Mouse (Mus musculus): ENCODE results near the gene Rrp9. TPM values are rescaled to one million over a fixed set of nuclear protein-coding genes. Genes with fewer than 3 reads are reported as not detected.

Rrp9 gene
- 33.9 and 36.8 TPM in 2 replicates for polyA plus RNA-seq (2012; rRNA removed)

DNA sequence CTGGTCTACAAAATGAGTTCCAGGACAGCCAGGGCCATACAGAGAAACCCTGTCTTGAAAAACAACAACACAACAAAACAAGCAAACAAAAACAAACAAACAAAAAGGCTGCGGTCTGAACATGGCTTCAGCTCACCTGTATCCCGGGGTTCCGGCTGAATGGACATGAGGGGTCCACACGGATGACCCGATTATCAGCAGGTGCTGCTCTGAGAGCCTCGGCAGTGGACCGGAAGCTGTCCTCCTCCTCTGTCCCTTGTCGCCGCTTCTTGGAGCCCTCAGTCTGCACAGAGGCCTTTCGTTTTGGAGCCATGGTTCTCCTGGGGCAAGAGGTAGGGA, at the start of gene Rrp9:
Gene Rrp9 (plus strand): TSS at position 301 of the 339 bp plus-strand sequence.
- no peak for TF ChIP-seq CTCF (IDR thresholded peaks at IDR 0.05; ENCODE audit: extremely low read depth, insufficient read depth, insufficient read length, insufficient replicate concordance)
- TF ChIP-seq POLR2A (IDR thresholded peaks at IDR 0.05; ENCODE audit: low read depth, low read length): no peak
- peaks cover 3% of the 10 kb centered on the region; the same call in 1 of the 2 replicates for H3K36me3 ChIP-seq (ENCODE audit: control insufficient read depth, insufficient read depth, low read length)
- DNase-seq (ENCODE audit: low read depth in 1 of 2, low spot score in 2 of 2): peak in 1 of 2 experiments; percentile 20
- peak within 1 kb of the TSS; percentile 64 for H3K4me3 ChIP-seq (ENCODE audit: extremely low read depth, insufficient read depth, insufficient read length)
- no peaks in the 10 kb centered on the region for H3K27me3 ChIP-seq (ENCODE audit: control insufficient read depth, insufficient read depth, low read length)
- peak within 1 kb of the TSS; percentile 76 for H3K27ac ChIP-seq (ENCODE audit: insufficient read depth, low read length)
- WGBS: 29% methylated on average over 10 of the region's 10 CpGs
- H3K4me1 ChIP-seq (ENCODE audit: control insufficient read depth, insufficient read depth, insufficient read length): peaks cover 15% of the 10 kb centered on the region; the same call in 1 of the 2 replicates

- Histone ChIP-seq H3K27ac (ENCODE audit: insufficient read depth, low read length) (peak overlapping the region; percentile 69), H3K4me1 (ENCODE audit: control insufficient read depth, insufficient read depth, insufficient read length) (no peaks in the 10 kb centered on the region; the same call in 1 of the 2 replicates), H3K4me3 (ENCODE audit: extremely low read depth, insufficient read depth, insufficient read length) (peak overlapping the region; percentile 65), H3K36me3 (ENCODE audit: control insufficient read depth, insufficient read depth, low read length) (peaks cover 25% of the 10 kb centered on the region), H3K27me3 (ENCODE audit: control insufficient read depth, insufficient read depth, low read length) (no peaks in the 10 kb centered on the region)
- TF ChIP-seq POLR2A (IDR thresholded peaks at IDR 0.05; ENCODE audit: low read depth, low read length): no peak
- TF ChIP-seq CTCF (IDR thresholded peaks at IDR 0.05; ENCODE audit: extremely low read depth, insufficient read depth, insufficient read length, insufficient replicate concordance): no peak
- no peak for DNase-seq (ENCODE audit: low read depth in 1 of 2, low spot score in 2 of 2)
- WGBS: 11% methylated on average over 11 of the region's 11 CpGs
Measured at GRCm38 (mm10) chr9:106428719-106429220, 47.0 kb upstream of the Rrp9 start.

DNA sequence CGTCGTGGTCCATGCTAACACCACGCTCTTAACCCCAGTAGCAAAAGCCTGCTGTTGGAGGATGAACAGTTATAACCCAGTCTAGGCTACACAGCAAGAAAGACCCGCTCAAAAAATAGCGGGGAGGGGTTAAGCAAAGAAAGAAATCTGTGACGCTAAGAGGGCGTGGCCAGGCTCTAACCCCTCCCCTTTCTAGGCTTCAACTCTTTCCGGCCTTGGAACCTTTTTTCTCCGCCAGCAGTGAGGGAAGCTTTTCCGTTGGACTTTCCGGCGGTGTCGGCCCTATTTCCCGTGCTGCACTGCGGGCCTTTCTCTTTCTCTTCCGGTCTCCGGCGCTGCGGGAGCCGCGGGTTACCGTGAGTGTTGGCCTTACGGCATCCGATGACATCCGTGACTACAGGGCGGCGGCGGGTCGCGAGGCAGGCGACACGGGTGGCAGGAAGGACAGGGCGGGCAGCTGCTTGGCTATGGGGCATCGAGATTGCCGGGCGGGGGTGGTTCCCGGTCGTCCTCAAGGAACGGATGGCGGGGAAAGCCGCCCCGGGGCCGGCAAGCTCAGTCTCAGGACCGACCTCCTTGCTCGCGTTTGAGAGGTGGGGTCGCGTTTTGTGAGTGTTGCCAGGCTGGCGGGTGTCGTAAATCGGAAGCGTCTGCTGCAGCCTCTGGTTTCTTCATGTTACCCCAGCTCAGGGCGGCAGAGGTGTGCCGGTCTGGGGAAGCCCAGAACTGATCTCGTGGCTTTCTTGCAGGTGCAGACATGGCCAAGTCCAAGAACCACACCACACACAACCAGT, 46.3 kb upstream of the Rrp9 start, which contains the start of gene Rpl29:
Gene Rpl29 (plus strand): TSS at position 234 of the 794 bp plus-strand sequence.
- peak; percentile 32; the same call in 1 of the 2 replicates for TF ChIP-seq POLR2A (IDR thresholded peaks at IDR 0.05; ENCODE audit: low read depth, low read length)
- no peak for TF ChIP-seq CTCF (IDR thresholded peaks at IDR 0.05; ENCODE audit: extremely low read depth, insufficient read depth, insufficient read length, insufficient replicate concordance)
- WGBS: under 1% methylated on average over 55 of the region's 55 CpGs
- Histone ChIP-seq H3K27ac (ENCODE audit: insufficient read depth, low read length) (peak within 1 kb of the TSS; percentile 87), H3K27me3 (ENCODE audit: control insufficient read depth, insufficient read depth, low read length) (no peaks in the 10 kb centered on the region), H3K4me3 (ENCODE audit: extremely low read depth, insufficient read depth, insufficient read length) (peak within 1 kb of the TSS; percentile 65), H3K4me1 (ENCODE audit: control insufficient read depth, insufficient read depth, insufficient read length) (no peaks in the 10 kb centered on the region; the same call in 1 of the 2 replicates), H3K36me3 (ENCODE audit: control insufficient read depth, insufficient read depth, low read length) (peaks cover 25% of the 10 kb centered on the region)
- DNase-seq (ENCODE audit: low read depth in 1 of 2, low spot score in 2 of 2): peak; percentile 89 to 91

DNA sequence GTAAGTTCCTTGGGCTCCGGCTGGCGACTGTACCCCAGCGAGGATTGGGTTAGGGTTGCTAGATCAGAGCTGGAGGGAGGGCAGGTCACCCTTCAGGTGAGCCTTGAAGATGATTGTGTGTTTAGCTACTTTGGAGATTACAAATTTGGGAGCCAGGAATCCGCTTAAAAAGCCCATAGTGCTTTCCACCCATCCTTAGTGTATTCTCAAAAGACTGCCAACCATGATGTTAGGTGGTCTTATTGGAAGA, 45.8 kb upstream of the Rrp9 start:
- WGBS: 2% methylated on average over 4 of the region's 4 CpGs
- H3K4me3 ChIP-seq (ENCODE audit: extremely low read depth, insufficient read depth, insufficient read length): peak overlapping the region; percentile 65

GRCm38 (mm10) chr9:106433389-106433788, 42.4 kb upstream of the Rrp9 start:
- TF ChIP-seq CTCF (IDR thresholded peaks at IDR 0.05; ENCODE audit: extremely low read depth, insufficient read depth, insufficient read length, insufficient replicate concordance): no peak
- no peak for TF ChIP-seq POLR2A (IDR thresholded peaks at IDR 0.05; ENCODE audit: low read depth, low read length)
- no peak for DNase-seq (ENCODE audit: low read depth in 1 of 2, low spot score in 2 of 2)
- Histone ChIP-seq H3K27ac (ENCODE audit: insufficient read depth, low read length) (no peak overlapping the region), H3K4me3 (ENCODE audit: extremely low read depth, insufficient read depth, insufficient read length) (no peak overlapping the region), H3K27me3 (ENCODE audit: control insufficient read depth, insufficient read depth, low read length) (no peaks in the 10 kb centered on the region), H3K4me1 (ENCODE audit: control insufficient read depth, insufficient read depth, insufficient read length) (peaks cover 6% of the 10 kb centered on the region; the same call in 1 of the 2 replicates), H3K36me3 (ENCODE audit: control insufficient read depth, insufficient read depth, low read length) (peaks cover 25% of the 10 kb centered on the region)
- 81% methylated on average over 7 of the region's 7 CpGs for WGBS

More for the DNA sequence above, 45.8 kb upstream of the Rrp9 start:
- Histone ChIP-seq H3K27ac (ENCODE audit: insufficient read depth, low read length) (peak overlapping the region; percentile 87), H3K36me3 (ENCODE audit: control insufficient read depth, insufficient read depth, low read length) (peaks cover 25% of the 10 kb centered on the region), H3K4me1 (ENCODE audit: control insufficient read depth, insufficient read depth, insufficient read length) (no peaks in the 10 kb centered on the region; the same call in 1 of the 2 replicates), H3K27me3 (ENCODE audit: control insufficient read depth, insufficient read depth, low read length) (no peaks in the 10 kb centered on the region)
- no peak for TF ChIP-seq CTCF (IDR thresholded peaks at IDR 0.05; ENCODE audit: extremely low read depth, insufficient read depth, insufficient read length, insufficient replicate concordance)
- TF ChIP-seq POLR2A (IDR thresholded peaks at IDR 0.05; ENCODE audit: low read depth, low read length): no peak
- no peak for DNase-seq (ENCODE audit: low read depth in 1 of 2, low spot score in 2 of 2)

DNA sequence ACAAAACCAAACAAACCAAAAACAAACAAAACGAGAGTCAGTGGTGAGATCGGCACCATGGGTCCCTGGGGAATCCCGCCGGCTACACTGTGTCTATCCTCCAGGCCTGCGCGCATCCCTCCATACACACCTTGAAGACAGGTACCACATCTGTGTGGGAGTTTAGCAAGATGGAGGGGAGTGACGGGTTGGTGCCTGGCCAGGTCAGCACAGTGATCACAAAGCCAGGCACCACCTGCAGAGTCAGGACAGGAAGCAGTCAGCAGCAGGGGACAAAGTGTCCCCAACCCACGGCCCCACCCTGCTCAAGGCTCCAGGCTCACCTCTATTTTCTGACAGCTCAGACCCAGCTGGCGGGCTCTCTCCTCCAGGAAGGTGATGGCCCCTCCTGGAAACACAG, 39.2 kb upstream of the Rrp9 start:
- Histone ChIP-seq H3K4me3 (ENCODE audit: extremely low read depth, insufficient read depth, insufficient read length) (no peak overlapping the region), H3K4me1 (ENCODE audit: control insufficient read depth, insufficient read depth, insufficient read length) (peaks cover 6% of the 10 kb centered on the region; the same call in 1 of the 2 replicates), H3K27me3 (ENCODE audit: control insufficient read depth, insufficient read depth, low read length) (no peaks in the 10 kb centered on the region), H3K36me3 (ENCODE audit: control insufficient read depth, insufficient read depth, low read length) (peaks cover 17% of the 10 kb centered on the region), H3K27ac (ENCODE audit: insufficient read depth, low read length) (no peak overlapping the region)
- DNase-seq (ENCODE audit: low read depth in 1 of 2, low spot score in 2 of 2): no peak
- 85% methylated on average over 9 of the region's 9 CpGs for WGBS
- TF ChIP-seq POLR2A (IDR thresholded peaks at IDR 0.05; ENCODE audit: low read depth, low read length): no peak
- no peak for TF ChIP-seq CTCF (IDR thresholded peaks at IDR 0.05; ENCODE audit: extremely low read depth, insufficient read depth, insufficient read length, insufficient replicate concordance)

- Histone ChIP-seq H3K27me3 (ENCODE audit: control insufficient read depth, insufficient read depth, low read length) (no peaks in the 10 kb centered on the region), H3K36me3 (ENCODE audit: control insufficient read depth, insufficient read depth, low read length) (no peaks in the 10 kb centered on the region), H3K4me1 (ENCODE audit: control insufficient read depth, insufficient read depth, insufficient read length) (peaks cover 3% of the 10 kb centered on the region; the same call in 1 of the 2 replicates), H3K4me3 (ENCODE audit: extremely low read depth, insufficient read depth, insufficient read length) (no peak overlapping the region), H3K27ac (ENCODE audit: insufficient read depth, low read length) (no peak overlapping the region)
- TF ChIP-seq POLR2A (IDR thresholded peaks at IDR 0.05; ENCODE audit: low read depth, low read length) (no peak), CTCF (IDR thresholded peaks at IDR 0.05; ENCODE audit: extremely low read depth, insufficient read depth, insufficient read length, insufficient replicate concordance) (no peak)
- 94% methylated on average over 5 of the region's 5 CpGs for WGBS
- DNase-seq (ENCODE audit: low read depth in 1 of 2, low spot score in 2 of 2): no peak
Measured at GRCm38 (mm10) chr9:106442680-106443079, 33.1 kb upstream of the Rrp9 start.
